Mouse (Mus musculus) heart, embryonic 12.5 days (tissue): ENCODE measurements around the gene Ehbp1l1. TPM values are rescaled to one million over a fixed set of nuclear protein-coding genes. Genes with fewer than 3 reads are reported as not detected.

ENCODE experiments used
- ATAC-seq: fragments of 200-750 bp; cut with Nextera tagmentation; 2 replicates; pipeline ENCODE4 v1.8.0; 2017; ENCODE audit warnings: moderate TSS enrichment, moderate library complexity; ENCODE audit not compliant: insufficient number of reproducible peaks, low FRiP score
- H3K27ac ChIP-seq: fragments of 300-500 bp; sonication (generic); 2 replicates; pipeline ENCODE4 v1.5.1; 2016; ENCODE audit warnings: mild to moderate bottlenecking, moderate library complexity; ENCODE audit not compliant: poor library complexity, severe bottlenecking
- H3K27me3 ChIP-seq: fragments of 300-500 bp; sonication (generic); replicated peaks from 2 replicates; pipeline ENCODE4 v1.6.1; 2016; ENCODE audit warnings: mild to moderate bottlenecking, moderate library complexity
- H3K36me3 ChIP-seq: fragments of 300-500 bp; sonication (generic); 2 replicates; pipeline ENCODE4 v1.6.1; 2016; ENCODE audit warnings: mild to moderate bottlenecking, moderate library complexity
- H3K4me1 ChIP-seq: fragments of 300-500 bp; sonication (generic); replicated peaks from 2 replicates; pipeline ENCODE4 v1.6.1; 2016; ENCODE audit warnings: mild to moderate bottlenecking
- H3K4me2 ChIP-seq: fragments of 300-500 bp; sonication (generic); 2 replicates; pipeline ENCODE4 v1.6.1; 2016; ENCODE audit warnings: mild to moderate bottlenecking, moderate library complexity
- H3K4me3 ChIP-seq: fragments of 300-500 bp; sonication (generic); 2 replicates; pipeline ENCODE4 v1.5.1; 2016; ENCODE audit warnings: mild to moderate bottlenecking
- H3K9ac ChIP-seq: fragments of 300-500 bp; sonication (generic); 2 replicates; pipeline ENCODE4 v1.6.1; 2016; ENCODE audit warnings: mild to moderate bottlenecking, moderate library complexity
- H3K9me3 ChIP-seq: fragments of 300-500 bp; sonication (generic); replicated peaks from 2 replicates; pipeline ENCODE4 v1.6.1; 2016; ENCODE audit warnings: mild to moderate bottlenecking, moderate library complexity
- WGBS: fragments of 180-500 bp; shearing (Covaris S2); methylation state at CpG from one replicate; pipeline ENCODE4 v1.1.7; 2016; 5-methylcytosine and 5-hydroxymethylcytosine counted together
- polyA plus RNA-seq: library from polyadenylated mRNA; unstranded; fragments of >200 nt; fragmentation: Nextera tagmentation; extraction: Ambion mirVana; gene quantifications from 2 replicates; pipeline ENCODE4 v1.2.1, GENCODE M21; 2016

The Ehbp1l1 gene
- polyA plus RNA-seq, 1 experiment from 2014 or later = 123 TPM

GRCm38 (mm10) chr19:5749476-5749875, 23.4 kb upstream of the Ehbp1l1 start:
- peaks cover 96% of the 10 kb centered on the region for H3K27me3 ChIP-seq
- peaks cover 19% of the 10 kb centered on the region for H3K36me3 ChIP-seq
- ATAC-seq = no peak
- peaks cover 36% of the 10 kb centered on the region for H3K4me1 ChIP-seq
- H3K9me3 ChIP-seq = no peaks in the 10 kb centered on the region
- 78% methylated on average over 6 of the region's 6 CpGs for WGBS
- H3K4me2 ChIP-seq = no peak overlapping the region
- H3K9ac ChIP-seq = no peak overlapping the region
- H3K27ac ChIP-seq = no peak overlapping the region
- no peak overlapping the region for H3K4me3 ChIP-seq

GRCm38 (mm10) chr19:5746907-5747363, 20.8 kb upstream of the Ehbp1l1 start:
- Histone ChIP-seq H3K4me1 (peaks cover 52% of the 10 kb centered on the region), H3K27me3 (peaks cover 89% of the 10 kb centered on the region)
- 27% methylated on average over 12 of the region's 12 CpGs for WGBS

GRCm38 (mm10) chr19:5745756-5746710, 19.9 kb upstream of the Ehbp1l1 start:
- no peaks in the 10 kb centered on the region for H3K9me3 ChIP-seq
- H3K36me3 ChIP-seq = peaks cover 8% of the 10 kb centered on the region; the same call in 1 of the 2 replicates
- H3K4me1 ChIP-seq = peaks cover 48% of the 10 kb centered on the region
- H3K4me3 ChIP-seq = peak overlapping the region; percentile 26
- peak overlapping the region; percentile 70 for H3K4me2 ChIP-seq
- H3K9ac ChIP-seq = peak overlapping the region; percentile 61
- ATAC-seq = 0 out of 2 replicates have a peak, but pooled peaks have one; percentile 18
- H3K27me3 ChIP-seq = peaks cover 80% of the 10 kb centered on the region
- WGBS = 6% methylated on average over 36 of the region's 36 CpGs
- no peak overlapping the region for H3K27ac ChIP-seq

More at GRCm38 (mm10) chr19:5746907-5747363, 20.8 kb upstream of the Ehbp1l1 start:
- Histone ChIP-seq H3K9ac (no peak overlapping the region), H3K4me2 (no peak overlapping the region), H3K36me3 (peaks cover 8% of the 10 kb centered on the region; the same call in 1 of the 2 replicates), H3K4me3 (no peak overlapping the region), H3K27ac (no peak overlapping the region), H3K9me3 (no peaks in the 10 kb centered on the region)
- no peak for ATAC-seq

DNA sequence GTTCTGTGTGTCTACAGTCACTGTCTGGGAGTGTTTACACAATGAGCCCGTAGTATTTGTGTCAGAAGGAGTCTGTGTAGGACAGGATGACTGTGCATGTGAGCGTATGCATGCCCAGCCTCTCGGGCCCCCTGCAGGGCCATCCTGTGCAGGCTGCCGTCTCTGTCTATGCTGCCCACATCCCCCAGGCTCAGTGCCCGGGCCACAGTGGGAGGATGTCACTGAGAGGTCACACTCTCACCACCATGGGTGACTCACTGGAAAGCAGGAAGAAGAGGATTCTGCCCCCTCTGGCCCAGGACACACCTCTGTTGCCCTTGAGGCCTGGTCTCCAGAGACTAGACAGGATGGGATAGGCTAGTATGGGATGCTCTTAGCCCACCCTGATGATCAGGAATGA, 17.5 kb upstream of the Ehbp1l1 start:
- no peaks in the 10 kb centered on the region for H3K9me3 ChIP-seq
- peaks cover 66% of the 10 kb centered on the region for H3K27me3 ChIP-seq
- peak overlapping the region; percentile 80; the same call in 1 of the 2 replicates for H3K4me3 ChIP-seq
- WGBS = 55% methylated on average over 5 of the region's 5 CpGs
- no peak for ATAC-seq
- no peak overlapping the region for H3K27ac ChIP-seq
- peaks cover 4% of the 10 kb centered on the region; the same call in 1 of the 2 replicates for H3K36me3 ChIP-seq
- peak overlapping the region; percentile 95 for H3K4me2 ChIP-seq
- H3K4me1 ChIP-seq = peaks cover 50% of the 10 kb centered on the region
- peak overlapping the region; percentile 95; the same call in 1 of the 2 replicates for H3K9ac ChIP-seq

GRCm38 (mm10) chr19:5742241-5742641, 16.1 kb upstream of the Ehbp1l1 start:
- ATAC-seq = peak; percentile 27; the same call in 1 of the 2 replicates
- Histone ChIP-seq H3K4me2 (peak overlapping the region; percentile 95), H3K9ac (peak overlapping the region; percentile 95), H3K36me3 (no peaks in the 10 kb centered on the region), H3K27me3 (peaks cover 54% of the 10 kb centered on the region), H3K27ac (peak overlapping the region; percentile 91), H3K4me3 (peak overlapping the region; percentile 80), H3K9me3 (no peaks in the 10 kb centered on the region), H3K4me1 (peaks cover 49% of the 10 kb centered on the region)
- 3% methylated on average over 32 of the region's 32 CpGs for WGBS

- no peaks in the 10 kb centered on the region for H3K9me3 ChIP-seq
- H3K4me1 ChIP-seq = peaks cover 44% of the 10 kb centered on the region
- H3K36me3 ChIP-seq = no peaks in the 10 kb centered on the region
- whole genome bisulfite sequencing = 1% methylated on average over 52 of the region's 55 CpGs
- H3K27ac ChIP-seq = peak overlapping the region; percentile 91
- ATAC-seq = peak; percentile 52
- H3K4me2 ChIP-seq = peak overlapping the region; percentile 95
- H3K9ac ChIP-seq = peak overlapping the region; percentile 95
- H3K4me3 ChIP-seq = peak overlapping the region; percentile 80
- H3K27me3 ChIP-seq = peaks cover 50% of the 10 kb centered on the region
Observed at GRCm38 (mm10) chr19:5741641-5742240, 15.6 kb upstream of the Ehbp1l1 start.

GRCm38 (mm10) chr19:5740320-5741317, 14.5 kb upstream of the Ehbp1l1 start, which contains the start of gene Ltbp3:
Gene Ltbp3 (plus strand): TSS chr19:5740904.
- peak within 1 kb of the TSS; percentile 95 for H3K9ac ChIP-seq
- peak within 1 kb of the TSS; percentile 80 for H3K4me3 ChIP-seq
- no peaks in the 10 kb centered on the region for H3K36me3 ChIP-seq
- peaks cover 52% of the 10 kb centered on the region for H3K27me3 ChIP-seq
- peaks cover 32% of the 10 kb centered on the region for H3K4me1 ChIP-seq
- peak; percentile 36; the same call in 1 of the 2 replicates for ATAC-seq
- no peaks in the 10 kb centered on the region for H3K9me3 ChIP-seq
- peak within 1 kb of the TSS; percentile 95 for H3K4me2 ChIP-seq
- H3K27ac ChIP-seq = peak within 1 kb of the TSS; percentile 91
- 28% methylated on average over 9 of the region's 14 CpGs for WGBS

DNA sequence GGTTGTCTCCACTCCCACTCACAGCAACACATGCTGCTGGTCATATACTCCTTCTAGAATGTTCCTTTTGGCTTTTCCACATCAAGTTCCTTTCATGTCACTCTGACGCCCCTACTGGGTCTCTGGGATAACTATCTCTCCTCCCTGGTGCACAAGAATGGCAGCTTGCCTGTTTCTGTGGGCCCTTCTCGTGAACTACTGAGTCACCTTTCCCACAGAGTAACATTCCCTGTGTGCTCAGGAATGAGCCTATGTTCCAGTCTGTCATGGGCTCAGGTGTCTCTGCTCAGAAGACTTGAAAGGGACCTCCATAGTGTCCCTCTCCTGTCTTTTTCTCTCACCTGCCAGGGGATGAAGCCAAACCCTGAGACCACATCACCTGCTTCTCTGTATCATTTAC, 13.3 kb upstream of the Ehbp1l1 start:
- peaks cover 27% of the 10 kb centered on the region for H3K4me1 ChIP-seq
- H3K36me3 ChIP-seq = no peaks in the 10 kb centered on the region
- no peak overlapping the region for H3K4me2 ChIP-seq
- no peak overlapping the region for H3K27ac ChIP-seq
- peaks cover 44% of the 10 kb centered on the region for H3K27me3 ChIP-seq
- H3K4me3 ChIP-seq = no peak overlapping the region
- no peak for ATAC-seq
- WGBS = 34% methylated on average over 2 of the region's 2 CpGs
- H3K9me3 ChIP-seq = no peaks in the 10 kb centered on the region
- no peak overlapping the region for H3K9ac ChIP-seq

- Histone ChIP-seq H3K4me1 (peaks cover 22% of the 10 kb centered on the region), H3K27me3 (peaks cover 26% of the 10 kb centered on the region), H3K9ac (no peak overlapping the region), H3K9me3 (no peaks in the 10 kb centered on the region), H3K4me3 (no peak overlapping the region), H3K27ac (no peak overlapping the region), H3K36me3 (peaks cover 4% of the 10 kb centered on the region; the same call in 1 of the 2 replicates), H3K4me2 (no peak overlapping the region)
- 71% methylated on average over 9 of the region's 9 CpGs for WGBS
- ATAC-seq = no peak
Observed at GRCm38 (mm10) chr19:5734325-5734724, 8.2 kb upstream of the Ehbp1l1 start.
